Mouse (Mus musculus) mouse embryonic stem cell (cell line): ENCODE results near the gene Ptprf.

Source experiments
- in situ Hi-C, 2 experiments: fragments of 300-500 bp; cut with MboI; formaldehyde crosslinking; loops; 1 replicate in 1 of 2; 3 replicates in 1 of 2; pipeline ENCODE4 v1.14.3; 2019 to 2020; ENCODE audit warnings: low sequenced_read_pairs in 2 of 2, low pct_unique_long_range_greater_than_20kb in 1 of 2, mixed read lengths in 1 of 2; ENCODE audit not compliant: unreplicated experiment in 1 of 2

Ptprf gene

DNA sequence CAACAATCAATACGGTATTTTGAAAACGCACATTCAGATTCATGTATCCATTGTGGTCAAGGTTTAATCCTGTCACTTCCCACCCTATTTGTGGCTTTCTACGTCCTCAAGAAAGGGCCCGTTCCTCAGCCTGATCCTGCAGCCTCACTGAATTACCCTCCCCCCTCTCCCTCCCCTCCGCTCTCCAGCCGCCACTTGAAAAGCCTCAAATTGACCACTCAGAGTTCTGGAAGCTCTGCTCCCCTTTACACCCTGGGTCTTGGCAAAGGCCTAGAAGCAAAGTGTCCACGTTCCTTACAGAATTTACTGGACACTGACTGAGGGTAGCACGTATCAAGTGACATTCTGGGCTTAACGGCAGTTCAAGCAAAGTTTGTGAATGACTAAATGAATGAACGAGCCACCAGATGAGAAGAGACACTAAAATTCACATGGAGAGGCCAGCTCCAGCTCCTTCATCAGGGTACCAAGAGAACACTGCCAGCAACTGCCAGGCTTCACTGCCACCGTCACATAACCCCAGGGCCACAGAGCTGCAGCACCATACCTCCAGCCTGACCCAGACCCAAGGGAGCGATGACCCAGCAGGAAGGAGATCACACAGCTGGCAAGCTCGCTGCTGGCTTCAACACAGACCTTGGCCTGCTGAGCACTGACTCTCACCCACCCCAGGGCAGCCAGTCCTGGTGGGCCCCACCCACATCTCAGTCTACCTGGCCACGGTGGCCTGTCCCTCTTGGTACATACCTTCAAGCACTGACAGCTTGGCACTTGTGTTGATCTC, 22.6 kb downstream of the Ptprf start:
- in situ Hi-C loops: no loop called here

DNA sequence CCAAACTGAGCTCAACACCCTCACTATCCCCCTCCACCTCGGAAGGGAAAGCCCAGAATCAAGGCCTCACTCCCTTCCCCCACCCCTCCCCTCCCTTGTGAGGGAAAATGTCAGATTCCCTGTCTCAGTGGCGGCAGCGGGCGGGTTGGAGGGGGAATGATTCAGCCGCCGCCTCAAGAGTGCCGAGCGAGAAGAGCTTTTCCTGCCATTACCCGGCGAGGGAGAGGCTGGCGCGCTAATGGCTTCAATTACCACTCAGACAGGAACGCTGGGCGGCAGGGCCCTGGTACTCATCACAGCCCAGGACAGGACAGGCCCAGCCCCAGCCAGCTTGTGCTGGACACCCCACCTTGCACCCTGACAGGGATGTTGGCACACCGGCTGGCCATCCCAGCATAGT, 25.6 kb downstream of the Ptprf start:
- in situ Hi-C loops: no loop called here

DNA sequence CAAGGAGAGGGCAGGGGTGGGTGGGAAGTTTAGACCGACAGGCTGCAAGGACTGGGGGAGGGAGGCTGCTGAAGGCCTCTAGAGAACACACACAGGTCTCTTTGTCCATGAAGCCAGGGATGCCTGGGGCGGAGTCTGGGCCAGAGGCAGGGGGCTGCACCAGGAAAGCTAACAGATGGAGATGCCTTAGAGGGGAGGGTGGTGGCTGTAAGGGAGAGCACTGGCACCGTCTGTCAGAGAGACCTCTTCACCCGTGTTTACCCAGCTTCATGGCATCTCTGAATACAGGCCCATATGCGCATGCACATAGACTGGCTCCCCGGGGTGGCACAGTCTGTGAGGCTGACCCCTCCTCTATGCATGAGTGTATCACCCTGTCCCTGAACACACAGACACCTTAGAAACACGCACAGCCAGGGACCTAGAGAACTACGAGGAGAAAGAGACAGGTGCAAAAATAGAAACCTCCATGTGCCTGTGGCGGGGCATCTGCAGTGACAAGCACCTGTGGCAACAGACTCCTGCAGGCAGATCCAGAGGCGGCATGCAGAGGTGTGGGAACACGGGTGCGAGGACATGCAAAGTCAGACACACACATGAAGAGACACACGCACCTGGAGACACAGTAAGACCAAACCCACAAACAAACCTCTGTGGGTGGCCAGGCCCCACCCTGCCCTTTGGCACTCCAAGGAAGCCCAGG, 29.3 kb downstream of the Ptprf start:
- in situ Hi-C loops: no loop called here

DNA sequence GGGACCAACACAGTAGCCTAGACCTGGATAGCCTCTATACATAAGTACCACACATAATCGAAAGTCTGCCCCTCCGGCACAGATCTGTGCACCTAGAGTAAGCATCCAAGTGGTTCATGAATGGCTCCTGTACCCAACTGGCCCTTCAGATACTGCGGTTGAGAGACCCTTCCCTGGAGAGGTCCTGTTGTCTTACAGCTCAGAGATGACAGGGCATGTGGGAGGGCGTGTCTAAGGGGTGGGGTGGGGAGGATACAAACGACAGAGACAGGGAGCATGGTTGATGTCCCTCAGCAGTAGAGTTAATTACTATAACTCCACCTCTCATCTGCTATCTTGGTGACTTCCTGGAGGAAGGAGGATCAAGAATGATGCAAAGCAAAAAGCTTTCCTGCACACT, 29.9 kb downstream of the Ptprf start:
- in situ Hi-C loops: no loop called here

DNA sequence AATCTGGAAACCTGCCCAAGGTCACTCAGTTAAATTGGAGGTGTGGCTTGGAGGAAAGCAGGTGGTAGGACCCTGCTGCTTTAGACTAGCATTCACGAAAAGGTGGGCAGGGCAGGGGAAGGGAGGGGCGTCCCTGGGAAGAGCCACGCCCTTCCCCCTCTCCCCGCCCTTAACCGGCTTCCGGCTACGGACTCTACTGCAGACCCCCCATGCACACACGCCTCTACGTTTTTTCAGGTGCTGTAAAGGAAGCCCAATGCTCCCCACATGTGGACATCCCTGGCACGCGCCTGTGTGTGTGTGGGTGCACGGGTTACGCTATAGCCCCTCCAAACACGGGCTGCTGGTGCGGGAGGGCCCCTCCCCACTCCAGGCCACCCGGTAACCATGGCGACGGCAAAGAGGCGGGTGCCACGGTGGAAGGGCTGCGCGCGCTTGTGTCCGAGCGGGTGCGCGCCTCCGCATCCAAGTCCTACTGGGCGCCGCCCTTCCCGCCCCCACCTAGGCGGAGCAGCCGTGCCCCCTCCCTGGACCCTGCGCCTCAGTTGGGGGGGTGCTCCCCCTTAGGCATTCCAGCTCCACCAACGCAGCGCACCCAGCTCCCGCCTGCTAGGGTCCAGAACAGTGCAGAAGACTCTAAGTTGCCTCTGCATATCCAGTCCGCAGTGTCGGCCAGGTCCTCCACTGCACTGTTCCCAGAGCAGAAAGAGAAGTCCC, 30.5 kb downstream of the Ptprf start:
- in situ Hi-C loops: no loop called here

DNA sequence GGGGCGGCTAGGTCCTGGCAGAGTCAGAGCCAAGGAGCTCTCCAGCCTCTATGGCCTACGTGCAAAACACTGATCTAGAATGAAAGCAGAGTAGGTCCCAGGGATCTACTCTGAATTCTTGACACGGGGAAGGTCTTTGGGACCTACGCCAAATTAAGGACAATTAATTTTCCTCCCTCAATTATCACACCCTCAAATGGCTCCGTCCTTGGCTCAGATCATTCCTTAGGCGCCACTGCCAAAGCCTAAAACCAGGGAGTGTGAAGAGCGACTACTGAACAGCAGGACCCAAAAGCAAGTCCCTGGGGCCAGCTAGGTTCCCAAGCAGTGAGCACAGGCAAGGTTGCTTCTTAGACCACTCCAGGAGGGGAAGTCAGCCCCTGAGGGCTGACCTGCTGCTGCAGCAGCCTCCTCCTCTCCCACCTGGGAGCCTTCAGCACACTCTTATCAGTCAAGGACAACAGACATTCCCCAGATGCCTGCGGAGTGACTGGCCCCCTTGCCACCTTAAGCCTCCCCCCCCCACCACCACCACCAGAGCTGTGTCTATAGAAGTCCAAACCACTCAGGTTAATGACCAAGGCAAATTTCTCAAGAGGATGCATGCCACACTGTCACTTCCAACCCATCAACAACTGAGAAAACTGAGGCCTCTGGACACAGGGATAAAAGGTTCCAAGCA, 31.3 kb downstream of the Ptprf start:
- in situ Hi-C loops: no loop called here

GRCm38 (mm10) chr4:118257977-118258376, 33.2 kb downstream of the Ptprf start:
- in situ Hi-C loops: no loop called here

DNA sequence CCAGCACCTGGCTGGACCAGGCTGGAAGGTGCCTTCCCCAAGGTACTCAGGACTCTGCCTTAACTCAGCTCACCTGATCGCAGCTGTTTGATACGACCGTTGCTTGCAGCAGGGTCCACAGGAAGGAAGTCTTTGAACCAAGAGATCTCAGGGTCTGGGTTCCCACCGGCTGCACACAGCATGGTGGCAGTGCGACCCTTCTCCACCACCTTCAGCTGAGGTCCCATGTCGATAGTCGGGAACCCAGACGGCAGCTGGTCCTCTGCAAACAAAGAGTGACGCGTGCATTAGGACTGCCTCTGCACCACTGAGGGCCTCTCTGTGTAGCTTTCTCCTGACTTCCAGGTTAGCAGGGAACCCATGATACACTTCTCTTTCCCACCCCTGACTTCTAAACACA, 33.8 kb downstream of the Ptprf start:
- in situ Hi-C loops: no loop called here

GRCm38 (mm10) chr4:118256217-118256616, 35.0 kb downstream of the Ptprf start:
- in situ Hi-C loops: no loop called here

DNA sequence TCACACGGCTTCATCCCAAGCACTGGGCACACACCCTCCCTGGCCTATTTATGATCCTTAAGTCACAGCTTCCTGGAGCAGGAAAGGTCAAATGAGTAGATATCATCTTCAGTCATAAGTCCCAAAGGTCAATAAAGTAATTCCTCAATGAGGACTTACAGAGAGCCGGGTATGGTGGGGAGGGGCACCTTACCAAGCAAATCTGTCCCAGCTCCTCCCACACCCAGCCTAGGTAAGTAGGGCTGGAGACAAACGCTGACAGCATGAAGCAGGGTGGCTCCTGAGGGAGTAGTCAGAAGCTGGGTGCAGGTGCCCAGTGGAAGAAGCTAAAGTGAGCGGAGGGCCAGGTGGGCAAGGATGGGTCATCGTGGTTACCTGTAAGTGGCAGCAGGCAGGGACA, 36.3 kb downstream of the Ptprf start:
- in situ Hi-C loops: no loop called here

DNA sequence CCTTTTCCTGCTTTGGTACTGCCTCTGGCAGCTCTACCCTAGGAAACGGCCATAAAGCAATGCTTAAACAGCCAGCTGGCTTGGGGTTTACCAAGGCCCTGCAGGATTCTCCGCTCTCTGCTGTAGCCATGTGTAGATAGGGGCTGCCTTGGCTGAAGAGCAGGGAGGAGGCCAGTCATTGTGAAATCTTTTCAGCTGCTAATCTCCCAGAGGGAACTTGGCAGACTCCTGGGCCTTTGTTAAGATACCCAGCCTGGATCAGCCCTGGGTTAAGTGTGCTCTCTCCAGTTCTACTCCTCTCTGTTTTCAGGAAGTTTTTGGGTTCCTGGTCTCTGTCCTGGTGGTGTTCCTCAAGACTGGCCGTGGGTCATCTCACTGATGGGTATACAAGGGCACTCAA, 43.9 kb downstream of the Ptprf start:
- in situ Hi-C loops: no loop called here

- in situ Hi-C loops: no loop called here
Observed at GRCm38 (mm10) chr4:118245847-118246246, 45.4 kb downstream of the Ptprf start.

- in situ Hi-C loops: no loop called here
Observed at GRCm38 (mm10) chr4:118243791-118244190, 47.4 kb downstream of the Ptprf start.

DNA sequence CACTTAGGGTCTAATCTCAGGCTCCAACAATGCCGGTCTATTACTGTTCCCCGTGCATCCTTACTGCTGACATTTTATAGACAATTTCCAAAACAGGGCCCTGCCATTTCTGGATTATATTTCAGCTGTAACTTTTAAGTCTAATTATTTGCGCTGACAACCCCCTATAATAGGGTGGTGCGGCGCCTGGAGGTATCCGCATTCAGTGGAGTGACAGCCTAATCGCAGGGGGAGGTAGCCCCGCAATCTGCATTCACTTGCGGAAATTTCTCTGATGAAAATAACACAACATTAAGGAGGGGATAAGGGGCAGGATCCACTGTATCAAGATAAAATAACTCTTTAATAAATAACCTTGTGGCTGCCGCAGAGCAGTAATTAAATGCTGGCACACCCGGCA, 47.9 kb downstream of the Ptprf start:
- in situ Hi-C loops: no loop called here

- in situ Hi-C loops: no loop called here
Observed at GRCm38 (mm10) chr4:118239960-118240689, 51.1 kb downstream of the Ptprf start.

DNA sequence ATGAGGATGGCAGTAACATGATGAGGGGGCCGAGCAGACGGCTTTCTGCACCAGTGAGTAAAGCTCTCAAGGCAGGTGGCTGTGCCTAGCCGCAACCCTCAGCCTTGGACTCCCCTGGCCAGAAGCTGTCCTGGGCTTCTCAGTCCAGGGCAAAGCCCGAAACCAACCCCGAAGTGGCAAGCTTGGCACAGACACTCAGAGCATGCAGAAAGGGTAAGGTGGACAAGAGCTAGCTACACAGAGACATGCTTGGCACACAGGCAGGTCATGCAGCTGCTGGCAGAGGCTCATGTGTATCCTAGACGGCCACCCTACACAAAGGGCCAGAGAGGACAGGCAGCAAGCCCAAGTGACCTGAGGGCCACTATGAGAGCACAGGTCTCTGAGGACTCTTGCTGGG, 52.5 kb downstream of the Ptprf start:
- in situ Hi-C loops: no loop called here

- in situ Hi-C loops: no loop called here
Observed at GRCm38 (mm10) chr4:118236871-118237270, 54.3 kb downstream of the Ptprf start.

GRCm38 (mm10) chr4:118234711-118235388, 56.4 kb downstream of the Ptprf start:
- in situ Hi-C loops: no loop called here
